Mouse (Mus musculus) hindbrain, embryonic 12.5 days (tissue): ENCODE measurements around the gene Fyn. TPM values are rescaled to one million over a fixed set of nuclear protein-coding genes. Genes with fewer than 3 reads are reported as not detected.
A peak's percentile ranks its signal among the peaks of the same experiment; 100 is the strongest.

ENCODE experiments used
- ATAC-seq: fragments of 200-750 bp; cut with Nextera tagmentation; 2 replicates; pipeline ENCODE4 v1.8.0; 2017; ENCODE audit warnings: moderate TSS enrichment; ENCODE audit not compliant: low FRiP score
- H3K27ac ChIP-seq: fragments of 300-500 bp; sonication (generic); 2 replicates; pipeline ENCODE4 v1.5.1; 2016; ENCODE audit warnings: mild to moderate bottlenecking
- H3K27me3 ChIP-seq: fragments of 300-500 bp; sonication (generic); 2 replicates; pipeline ENCODE4 v1.6.1; 2016; ENCODE audit warnings: mild to moderate bottlenecking
- H3K36me3 ChIP-seq: fragments of 300-500 bp; sonication (generic); 2 replicates; pipeline ENCODE4 v1.6.1; 2016; ENCODE audit warnings: mild to moderate bottlenecking
- H3K4me1 ChIP-seq: fragments of 300-500 bp; sonication (generic); 2 replicates; pipeline ENCODE4 v1.6.1; 2016
- H3K4me2 ChIP-seq: fragments of 300-500 bp; sonication (generic); replicated peaks from 2 replicates; pipeline ENCODE4 v1.6.1; 2016; ENCODE audit warnings: mild to moderate bottlenecking
- H3K4me3 ChIP-seq: fragments of 300-500 bp; sonication (generic); 2 replicates; pipeline ENCODE4 v1.5.1; 2016; ENCODE audit warnings: mild to moderate bottlenecking
- H3K9ac ChIP-seq: fragments of 300-500 bp; sonication (generic); 2 replicates; pipeline ENCODE4 v1.6.1; 2016; ENCODE audit warnings: mild to moderate bottlenecking, moderate library complexity
- H3K9me3 ChIP-seq: fragments of 300-500 bp; sonication (generic); replicated peaks from 2 replicates; pipeline ENCODE4 v1.6.1; 2016; ENCODE audit warnings: mild to moderate bottlenecking
- WGBS: fragments of 180-500 bp; shearing (Covaris S2); methylation state at CpG from one replicate; pipeline ENCODE4 v1.1.7; 2016; 5-methylcytosine and 5-hydroxymethylcytosine counted together
- polyA plus RNA-seq: library from polyadenylated mRNA; unstranded; fragments of >200 nt; fragmentation: Nextera tagmentation; extraction: Ambion mirVana; gene quantifications from 2 replicates; pipeline ENCODE4 v1.2.1, GENCODE M21; 2016

Fyn gene
- polyA plus RNA-seq, 1 experiment from 2014 or later, result 64.8 TPM

- Histone ChIP-seq H3K36me3 (no peaks in the 10 kb centered on the region), H3K9me3 (no peaks in the 10 kb centered on the region), H3K27ac (peak overlapping the region; percentile 83), H3K27me3 (no peaks in the 10 kb centered on the region), H3K4me2 (no peak overlapping the region), H3K4me3 (no peak overlapping the region), H3K4me1 (peaks cover 78% of the 10 kb centered on the region), H3K9ac (0 out of 2 replicates have a peak overlapping the region, but pooled peaks have one; percentile 23)
- 50% methylated on average over 7 of the region's 7 CpGs for WGBS
- ATAC-seq, result peak; percentile 17
Observed at GRCm38 (mm10) chr10:39557851-39558250, 189.2 kb downstream of the Fyn start.

GRCm38 (mm10) chr10:39558492-39559005, 189.9 kb downstream of the Fyn start:
- 45% methylated on average over 5 of the region's 5 CpGs for WGBS
- H3K4me3 ChIP-seq, result no peak overlapping the region
- ATAC-seq, result 0 out of 2 replicates have a peak, but pooled peaks have one; percentile 13
- H3K27me3 ChIP-seq, result no peaks in the 10 kb centered on the region
- no peaks in the 10 kb centered on the region for H3K9me3 ChIP-seq
- H3K36me3 ChIP-seq, result no peaks in the 10 kb centered on the region
- 0 out of 2 replicates have a peak overlapping the region, but pooled peaks have one; percentile 23 for H3K9ac ChIP-seq
- peaks cover 75% of the 10 kb centered on the region for H3K4me1 ChIP-seq
- no peak overlapping the region for H3K4me2 ChIP-seq
- H3K27ac ChIP-seq, result peak overlapping the region; percentile 83

GRCm38 (mm10) chr10:39559321-39559720, 190.7 kb downstream of the Fyn start:
- no peak for ATAC-seq
- Histone ChIP-seq H3K36me3 (peaks cover 3% of the 10 kb centered on the region; the same call in 1 of the 2 replicates), H3K4me1 (peaks cover 72% of the 10 kb centered on the region), H3K9ac (no peak overlapping the region), H3K9me3 (no peaks in the 10 kb centered on the region), H3K4me2 (no peak overlapping the region), H3K27me3 (no peaks in the 10 kb centered on the region), H3K27ac (peak overlapping the region; percentile 83), H3K4me3 (no peak overlapping the region)
- WGBS, result 78% methylated on average over 3 of the region's 3 CpGs

GRCm38 (mm10) chr10:39562383-39562782, 193.7 kb downstream of the Fyn start:
- peaks cover 14% of the 10 kb centered on the region; the same call in 1 of the 2 replicates for H3K36me3 ChIP-seq
- no peak overlapping the region for H3K9ac ChIP-seq
- H3K4me3 ChIP-seq, result no peak overlapping the region
- peaks cover 43% of the 10 kb centered on the region for H3K4me1 ChIP-seq
- H3K27me3 ChIP-seq, result no peaks in the 10 kb centered on the region
- no peaks in the 10 kb centered on the region for H3K9me3 ChIP-seq
- 53% methylated on average over 2 of the region's 2 CpGs for WGBS
- H3K4me2 ChIP-seq, result no peak overlapping the region
- ATAC-seq, result no peak
- no peak overlapping the region for H3K27ac ChIP-seq

GRCm38 (mm10) chr10:39563552-39564223, 195.0 kb downstream of the Fyn start:
- peak; percentile 35; the same call in 1 of the 2 replicates for ATAC-seq
- Histone ChIP-seq H3K9ac (no peak overlapping the region), H3K4me1 (peaks cover 30% of the 10 kb centered on the region)

GRCm38 (mm10) chr10:39566901-39567300, 198.2 kb downstream of the Fyn start:
- Histone ChIP-seq H3K36me3 (peaks cover 20% of the 10 kb centered on the region; the same call in 1 of the 2 replicates), H3K4me1 (peaks cover 31% of the 10 kb centered on the region), H3K27ac (no peak overlapping the region), H3K27me3 (no peaks in the 10 kb centered on the region), H3K4me3 (no peak overlapping the region), H3K4me2 (no peak overlapping the region), H3K9me3 (no peaks in the 10 kb centered on the region), H3K9ac (no peak overlapping the region)
- 84% methylated on average over 12 of the region's 12 CpGs for WGBS
- no peak for ATAC-seq

More at GRCm38 (mm10) chr10:39563552-39564223, 195.0 kb downstream of the Fyn start:
- Histone ChIP-seq H3K9me3 (no peaks in the 10 kb centered on the region), H3K4me2 (no peak overlapping the region), H3K4me3 (no peak overlapping the region), H3K27ac (peak overlapping the region; percentile 72), H3K27me3 (no peaks in the 10 kb centered on the region), H3K36me3 (peaks cover 20% of the 10 kb centered on the region; the same call in 1 of the 2 replicates)
- 43% methylated on average over 24 of the region's 24 CpGs for WGBS

GRCm38 (mm10) chr10:39568991-39569390, 200.3 kb downstream of the Fyn start:
- H3K4me3 ChIP-seq, result no peak overlapping the region
- ATAC-seq, result no peak
- no peaks in the 10 kb centered on the region for H3K9me3 ChIP-seq
- H3K4me2 ChIP-seq, result no peak overlapping the region
- no peak overlapping the region for H3K9ac ChIP-seq
- H3K4me1 ChIP-seq, result peaks cover 30% of the 10 kb centered on the region
- 0 out of 2 replicates have a peak overlapping the region, but pooled peaks have one; percentile 4 for H3K27ac ChIP-seq
- 83% methylated on average over 4 of the region's 4 CpGs for WGBS
- H3K36me3 ChIP-seq, result peaks cover 17% of the 10 kb centered on the region; the same call in 1 of the 2 replicates
- H3K27me3 ChIP-seq, result no peaks in the 10 kb centered on the region

- Histone ChIP-seq H3K9ac (no peak overlapping the region), H3K27ac (peak overlapping the region; percentile 84)
- WGBS, result 46% methylated on average over 7 of the region's 7 CpGs
Observed at GRCm38 (mm10) chr10:39571011-39571410, 202.4 kb downstream of the Fyn start.

GRCm38 (mm10) chr10:39572050-39572671, 203.5 kb downstream of the Fyn start:
- Histone ChIP-seq H3K27me3 (no peaks in the 10 kb centered on the region), H3K27ac (peak overlapping the region; percentile 84), H3K9ac (no peak overlapping the region), H3K4me2 (no peak overlapping the region), H3K4me3 (no peak overlapping the region), H3K9me3 (no peaks in the 10 kb centered on the region), H3K36me3 (0 out of 2 replicates have a peak, but pooled peaks cover 6% of the 10 kb centered on the region), H3K4me1 (peaks cover 30% of the 10 kb centered on the region)
- 42% methylated on average over 9 of the region's 9 CpGs for WGBS
- ATAC-seq, result peak; percentile 36; the same call in 1 of the 2 replicates

More at GRCm38 (mm10) chr10:39571011-39571410, 202.4 kb downstream of the Fyn start:
- Histone ChIP-seq H3K4me2 (no peak overlapping the region), H3K36me3 (0 out of 2 replicates have a peak, but pooled peaks cover 12% of the 10 kb centered on the region), H3K27me3 (no peaks in the 10 kb centered on the region), H3K4me1 (peaks cover 30% of the 10 kb centered on the region), H3K4me3 (no peak overlapping the region), H3K9me3 (no peaks in the 10 kb centered on the region)
- ATAC-seq, result peak; percentile 42; the same call in 1 of the 2 replicates

- 35% methylated on average over 6 of the region's 6 CpGs for WGBS
Observed at GRCm38 (mm10) chr10:39572672-39573051, 204.0 kb downstream of the Fyn start.

GRCm38 (mm10) chr10:39576466-39576865, 207.8 kb downstream of the Fyn start:
- no peak overlapping the region for H3K9ac ChIP-seq
- WGBS, result 84% methylated on average over 6 of the region's 6 CpGs
- H3K27me3 ChIP-seq, result no peaks in the 10 kb centered on the region
- H3K4me1 ChIP-seq, result peaks cover 40% of the 10 kb centered on the region
- H3K4me2 ChIP-seq, result no peak overlapping the region
- H3K4me3 ChIP-seq, result no peak overlapping the region
- H3K27ac ChIP-seq, result no peak overlapping the region
- no peak for ATAC-seq
- H3K9me3 ChIP-seq, result no peaks in the 10 kb centered on the region
- H3K36me3 ChIP-seq, result no peaks in the 10 kb centered on the region

More at GRCm38 (mm10) chr10:39572672-39573051, 204.0 kb downstream of the Fyn start:
- no peak overlapping the region for H3K4me3 ChIP-seq
- 0 out of 2 replicates have a peak, but pooled peaks cover 6% of the 10 kb centered on the region for H3K36me3 ChIP-seq
- no peaks in the 10 kb centered on the region for H3K9me3 ChIP-seq
- ATAC-seq, result peak; percentile 49; the same call in 1 of the 2 replicates
- H3K4me1 ChIP-seq, result peaks cover 33% of the 10 kb centered on the region
- H3K9ac ChIP-seq, result no peak overlapping the region
- peak overlapping the region; percentile 84 for H3K27ac ChIP-seq
- no peaks in the 10 kb centered on the region for H3K27me3 ChIP-seq
- H3K4me2 ChIP-seq, result no peak overlapping the region

- Histone ChIP-seq H3K4me3 (no peak overlapping the region), H3K9me3 (no peaks in the 10 kb centered on the region), H3K27ac (no peak overlapping the region), H3K27me3 (no peaks in the 10 kb centered on the region), H3K4me2 (no peak overlapping the region), H3K4me1 (peaks cover 22% of the 10 kb centered on the region), H3K36me3 (no peaks in the 10 kb centered on the region), H3K9ac (no peak overlapping the region)
- 60% methylated on average over 8 of the region's 8 CpGs for WGBS
- no peak for ATAC-seq
Observed at GRCm38 (mm10) chr10:39580477-39580876, 211.8 kb downstream of the Fyn start.
